Mouse (Mus musculus) left cerebral cortex, postnatal 10 days (tissue): ENCODE results near the gene Celf2. TPM values are rescaled to one million over a fixed set of nuclear protein-coding genes. Genes with fewer than 3 reads are reported as not detected.

ENCODE experiments used
- DNase-seq, 2 experiments: peaks; one replicate each; pipeline ENCODE4 v3.0.0; 2021 to 2022; ENCODE audit warnings: low spot score in 2 of 2, mixed read lengths in 1 of 2; ENCODE audit errors: extremely low spot score in 1 of 2
- intact Hi-C: fragments of 180-260 bp; cut with DNase I; formaldehyde crosslinking; loops from one replicate; pipeline ENCODE4 v1.15.1; 2025
- total RNA-seq, 2 experiments: library from RNA; stranded (reverse); gene quantifications; 2 replicates each; pipeline ENCODE4 v1.2.3; 2021

Gene Celf2
- total RNA-seq, 2 experiments from 2014 or later, result 575 to 591 TPM

- intact Hi-C loops, result no loop called here
- no peak for DNase-seq
Measured at GRCm38 (mm10) chr2:7069458-7069857, 439.9 kb downstream of the Celf2 start.

- intact Hi-C loops, result no loop called here
- no peak for DNase-seq
Measured at GRCm38 (mm10) chr2:7068281-7068680, 441.1 kb downstream of the Celf2 start.

DNA sequence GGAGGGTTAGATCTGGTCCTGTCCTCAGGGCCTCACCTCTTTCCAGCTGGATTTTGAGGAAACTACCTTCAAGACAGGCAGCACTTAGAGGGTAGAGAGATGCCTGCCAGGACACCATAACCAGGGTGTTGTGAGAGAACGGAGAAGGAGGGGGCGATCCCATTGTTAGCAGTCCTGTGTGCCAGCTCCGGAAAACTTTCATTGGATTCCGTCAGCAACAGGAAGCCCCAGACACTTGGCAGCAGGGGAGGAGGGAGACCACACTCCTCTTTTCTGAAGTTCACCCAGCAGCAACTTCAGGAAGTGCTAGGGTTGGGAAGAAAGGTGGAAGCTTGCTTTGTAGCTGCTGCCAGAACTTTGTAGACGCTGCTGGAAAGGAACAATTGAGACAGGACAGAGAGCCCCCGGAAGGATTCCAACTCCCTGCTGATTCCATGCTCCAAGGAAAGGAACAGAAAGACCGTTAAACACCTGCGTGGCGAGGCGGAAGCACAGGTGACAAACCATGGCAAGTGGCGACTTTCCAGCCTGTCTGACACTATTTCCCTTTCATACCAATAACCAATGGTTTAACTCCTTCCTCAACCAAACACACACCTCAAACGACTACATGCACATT is 445.7 kb downstream of the Celf2 start:
- DNase-seq, result peak in 1 of 2 experiments; percentile 36
- intact Hi-C loops, result no loop called here

- DNase-seq, result no peak
- intact Hi-C loops, result no loop called here
Measured at GRCm38 (mm10) chr2:7060490-7061105, 448.8 kb downstream of the Celf2 start.

GRCm38 (mm10) chr2:7056401-7056800 is 453.0 kb downstream of the Celf2 start:
- no peak for DNase-seq
- intact Hi-C loops, result no loop called here

DNA sequence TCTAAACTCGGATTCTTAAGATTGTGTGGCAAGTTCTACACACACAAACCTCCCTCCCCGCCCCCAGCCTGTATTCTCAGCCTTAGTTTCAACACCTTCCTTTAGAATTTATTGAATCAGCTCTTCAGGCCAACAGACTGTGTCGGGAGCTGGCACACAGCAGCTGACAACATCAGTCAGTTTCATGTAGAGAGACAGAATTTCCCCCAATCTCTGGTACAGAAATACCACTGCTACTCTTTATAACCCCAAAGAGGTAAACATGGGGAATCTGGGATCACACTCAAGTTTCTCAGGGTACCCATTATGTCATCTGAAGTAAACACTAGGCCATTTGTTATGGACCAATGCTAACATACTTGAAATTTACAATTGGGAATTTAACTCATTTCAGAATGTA is 453.4 kb downstream of the Celf2 start:
- intact Hi-C loops, result no loop called here
- DNase-seq, result no peak

- DNase-seq, result no peak
- intact Hi-C loops, result no loop called here
Measured at GRCm38 (mm10) chr2:7051090-7051489, 458.3 kb downstream of the Celf2 start.

DNA sequence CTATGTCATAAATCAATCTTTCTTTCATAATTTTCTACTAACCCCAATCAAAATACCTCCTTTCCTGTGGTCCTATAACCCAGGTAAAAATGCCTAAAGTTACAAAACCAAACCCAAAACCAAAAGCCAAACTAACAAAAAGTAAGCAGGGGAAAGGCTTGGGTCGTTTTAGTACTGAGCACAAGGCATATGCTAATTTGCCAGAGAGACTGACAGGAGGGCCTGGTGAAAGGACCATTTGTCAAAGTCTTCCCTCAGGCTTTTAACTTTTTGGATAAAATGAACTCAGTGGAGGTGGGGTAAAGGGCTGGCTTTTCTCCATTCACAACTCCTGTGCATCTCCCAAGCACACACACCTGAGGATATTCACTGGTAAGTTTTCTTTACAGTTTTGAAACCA is 463.2 kb downstream of the Celf2 start:
- intact Hi-C loops, result no loop called here
- no peak for DNase-seq

DNA sequence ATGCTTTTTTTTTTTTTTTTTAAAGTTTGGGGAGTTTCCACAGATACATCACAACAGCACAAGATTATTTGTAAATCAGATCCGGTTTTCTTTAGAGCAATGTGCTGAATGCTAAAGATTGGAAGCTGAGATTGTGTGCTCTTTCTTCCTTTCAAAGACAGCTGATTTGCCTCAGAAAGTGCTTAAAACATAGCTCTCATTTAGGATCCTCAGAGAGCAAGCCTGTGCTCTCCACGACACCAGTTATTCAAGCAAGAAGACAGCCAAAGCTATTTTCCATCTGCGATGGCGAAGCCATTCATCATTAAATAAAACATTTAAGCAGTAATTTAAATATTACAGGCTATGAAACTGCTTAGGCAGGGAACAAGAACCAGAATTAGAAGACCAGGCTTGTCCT is 463.8 kb downstream of the Celf2 start:
- no peak for DNase-seq
- intact Hi-C loops, result no loop called here

DNA sequence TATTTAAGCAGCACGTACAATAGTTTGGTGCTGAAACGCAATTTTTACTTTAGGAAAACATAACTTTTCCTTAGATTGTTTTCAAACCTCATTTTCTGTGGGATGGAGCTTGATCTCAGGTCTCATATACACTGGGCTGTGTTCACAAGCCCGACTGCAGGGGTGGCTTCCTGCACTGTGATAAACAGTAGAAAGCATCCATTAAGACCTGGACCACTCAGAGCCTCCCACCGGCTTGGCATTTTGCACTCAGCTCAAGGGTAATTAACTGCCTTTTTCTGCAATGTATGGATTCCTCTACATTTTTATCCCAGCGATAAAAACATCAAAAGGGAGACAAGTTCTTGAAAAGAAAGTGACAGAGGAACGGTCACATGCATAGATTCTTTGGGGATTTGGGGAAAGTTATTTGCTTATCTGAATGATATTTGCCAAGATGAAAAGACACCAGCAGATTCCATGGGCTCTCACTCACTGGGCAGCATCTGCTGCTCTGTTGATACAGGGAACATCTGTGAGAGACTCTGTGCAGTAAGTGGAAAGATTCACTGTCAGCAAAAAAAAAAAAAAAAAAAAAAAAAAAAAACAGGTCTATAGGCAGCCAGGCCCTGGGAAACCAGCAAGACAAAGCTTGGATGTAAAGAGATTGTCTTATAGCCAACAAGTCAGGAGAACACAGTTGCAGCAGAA is 465.4 kb downstream of the Celf2 start:
- intact Hi-C loops, result no loop called here
- DNase-seq, result no peak

- DNase-seq, result no peak
- intact Hi-C loops, result no loop called here
Measured at GRCm38 (mm10) chr2:7040940-7041339, 468.4 kb downstream of the Celf2 start.

DNA sequence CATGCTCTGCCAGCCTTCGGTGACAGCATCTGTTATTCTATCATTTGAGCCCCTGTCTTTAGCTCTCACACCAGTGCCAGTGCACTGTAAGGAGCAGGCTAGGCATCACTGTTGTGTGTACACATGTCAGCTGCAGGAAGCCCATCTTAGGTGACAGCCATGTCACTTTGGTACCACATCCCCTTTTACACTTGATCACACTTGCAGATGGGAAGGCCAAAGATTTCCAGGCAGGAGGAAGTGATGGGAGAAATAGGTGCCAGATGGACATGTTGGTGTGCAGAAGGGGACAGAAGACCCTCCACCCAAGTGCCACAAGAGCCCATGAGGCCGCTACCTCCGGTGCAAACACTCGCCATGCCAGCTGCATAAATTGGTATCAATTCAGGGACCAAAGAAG is 470.4 kb downstream of the Celf2 start:
- no peak for DNase-seq
- intact Hi-C loops, result no loop called here

DNA sequence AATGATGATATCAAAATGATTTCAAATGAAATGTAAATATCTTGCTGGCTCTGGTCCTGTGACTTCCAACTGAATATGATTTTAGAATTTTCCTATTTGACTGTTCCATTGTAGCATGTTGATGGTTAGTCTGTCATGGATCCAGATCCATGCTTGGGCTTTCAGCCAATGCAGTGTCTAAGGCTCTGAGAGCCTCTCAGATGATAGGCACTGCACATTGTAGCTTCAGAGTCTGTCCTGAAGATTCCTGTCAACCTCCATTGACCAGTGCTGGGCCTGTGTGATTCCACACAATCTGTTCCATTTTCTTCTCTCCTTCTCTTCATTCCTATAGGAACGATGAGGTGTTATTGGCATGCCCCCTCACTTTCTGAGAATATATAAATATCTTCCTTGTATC is 478.0 kb downstream of the Celf2 start:
- intact Hi-C loops, result no loop called here
- DNase-seq, result no peak

GRCm38 (mm10) chr2:7026737-7027136 is 482.6 kb downstream of the Celf2 start:
- DNase-seq, result no peak
- intact Hi-C loops, result no loop called here

DNA sequence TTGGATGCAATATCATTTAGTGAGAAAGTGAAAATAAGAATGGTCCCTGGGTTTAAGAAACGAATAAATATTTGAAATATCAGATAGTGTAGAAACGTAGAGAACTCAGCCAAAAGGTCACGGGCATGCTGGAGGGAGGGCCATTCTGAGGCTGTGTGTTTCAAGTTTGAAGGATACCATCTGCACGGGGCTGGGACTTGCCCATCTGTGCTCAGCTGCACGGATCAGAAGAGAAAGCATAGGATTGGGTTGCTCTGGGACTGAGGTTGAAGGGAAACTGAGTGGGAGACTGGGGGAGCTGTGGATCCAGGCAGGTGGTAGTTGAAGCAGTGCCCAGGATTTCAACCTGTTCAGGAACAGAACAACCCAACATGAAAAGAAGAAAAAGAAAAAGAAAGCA is 483.8 kb downstream of the Celf2 start:
- DNase-seq, result no peak
- intact Hi-C loops, result no loop called here

- DNase-seq, result no peak
- intact Hi-C loops, result no loop called here
Measured at GRCm38 (mm10) chr2:7022184-7022583, 487.2 kb downstream of the Celf2 start.

GRCm38 (mm10) chr2:7017384-7018113 is 491.8 kb downstream of the Celf2 start:
- no peak for DNase-seq
- intact Hi-C loops, result no loop called here

DNA sequence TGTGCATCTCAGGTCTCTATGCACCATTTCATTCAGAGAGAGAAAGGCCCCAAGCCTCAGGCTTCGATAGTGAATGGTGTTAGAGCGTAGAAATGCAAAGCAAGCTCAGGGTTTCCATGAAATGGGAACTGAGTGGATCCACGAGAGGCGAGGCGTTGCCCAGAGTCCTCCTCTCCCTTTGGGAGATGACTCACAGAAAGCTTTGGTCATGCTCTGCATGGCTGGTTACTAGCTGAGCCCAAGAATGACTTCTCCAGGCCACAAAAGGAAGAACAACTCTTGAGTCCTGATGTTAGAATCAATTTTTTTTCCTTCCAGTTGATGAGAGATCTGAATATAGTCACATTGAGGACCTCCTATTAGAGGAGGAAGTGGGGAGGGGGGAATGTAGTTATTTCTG is 496.2 kb downstream of the Celf2 start:
- DNase-seq, result no peak
- intact Hi-C loops, result no loop called here

- no peak for DNase-seq
Measured at GRCm38 (mm10) chr2:7006816-7007215, 502.5 kb downstream of the Celf2 start.

GRCm38 (mm10) chr2:7001967-7002366 is 507.4 kb downstream of the Celf2 start:
- intact Hi-C loops, result no loop called here
- DNase-seq, result no peak

More at GRCm38 (mm10) chr2:7006816-7007215, 502.5 kb downstream of the Celf2 start:
- intact Hi-C loops, result no loop called here
